Mouse (Mus musculus): ENCODE results near the gene Per3.

The Per3 gene

DNA sequence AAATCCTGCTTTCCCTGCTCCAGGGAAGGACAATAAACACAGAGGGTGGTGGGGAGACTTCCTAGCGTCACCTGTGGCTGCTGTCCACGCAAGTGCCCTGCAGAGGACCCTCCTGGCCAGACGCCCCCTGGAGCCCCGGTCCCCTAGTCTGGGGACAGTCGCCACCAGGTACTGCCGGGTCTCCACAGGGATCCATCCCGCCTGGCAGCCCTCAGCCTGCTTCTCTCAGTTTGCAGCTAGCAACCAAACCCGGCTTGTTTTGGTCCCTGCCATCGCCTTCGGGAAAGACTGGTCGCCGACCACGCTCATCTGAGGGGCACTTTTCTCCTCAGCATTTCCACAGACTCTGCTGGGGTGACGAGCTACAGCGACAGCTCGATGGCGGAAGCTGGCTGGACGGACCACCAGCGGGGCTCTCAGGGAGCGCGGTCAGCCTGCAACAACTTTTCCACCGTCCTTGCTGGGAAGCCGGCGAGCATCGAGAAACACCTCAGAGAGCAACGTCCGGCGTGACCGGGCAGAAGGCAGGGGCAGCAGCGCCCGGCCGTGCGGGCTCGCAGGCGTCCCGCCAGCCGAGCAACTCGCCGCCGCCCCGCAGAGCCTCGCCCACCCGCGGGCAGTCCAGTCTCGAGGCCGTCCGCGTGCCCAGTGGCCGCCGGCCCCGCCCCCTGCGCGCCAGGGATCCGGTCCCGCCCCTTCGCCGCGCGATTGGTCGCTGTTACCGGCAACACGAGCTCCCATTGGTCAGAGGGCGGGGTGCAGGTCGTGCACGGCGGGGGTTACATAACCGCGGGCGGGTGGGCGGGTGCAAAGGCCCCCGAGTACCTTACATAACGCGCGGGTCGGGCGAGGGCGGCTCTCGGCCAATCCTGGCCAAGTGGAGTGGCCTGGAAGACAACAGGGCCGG is at the start of gene Per3:
TSS of gene Per3 (minus strand) at position 629 of the 907 bp plus-strand sequence.
- in situ Hi-C loops (cut with MseI, MboI) = no loop called here

DNA sequence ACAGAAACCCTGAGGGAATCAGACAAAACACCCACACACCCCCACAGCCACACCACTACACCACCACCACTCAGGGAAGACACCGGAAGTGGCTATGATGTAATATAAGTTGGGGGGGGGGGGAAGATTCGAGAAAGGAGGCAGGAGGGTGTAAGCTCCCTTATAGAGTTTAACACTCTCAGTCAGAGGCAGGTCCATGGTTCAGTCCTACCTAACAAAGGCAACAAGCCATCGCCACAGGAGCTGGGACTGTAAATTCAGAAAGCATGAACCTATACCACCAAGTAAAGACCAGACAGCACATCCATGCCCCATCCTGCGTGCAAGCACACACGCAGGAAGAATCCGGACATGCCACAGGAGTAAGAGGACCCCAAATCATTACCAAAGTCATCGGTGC is 44.8 kb upstream of the Per3 start, which contains the start of gene Gm13090:
TSS of gene Gm13090 (plus strand) at position 301 of the 400 bp plus-strand sequence.
- in situ Hi-C loops (cut with MseI, MboI) = no loop called here

DNA sequence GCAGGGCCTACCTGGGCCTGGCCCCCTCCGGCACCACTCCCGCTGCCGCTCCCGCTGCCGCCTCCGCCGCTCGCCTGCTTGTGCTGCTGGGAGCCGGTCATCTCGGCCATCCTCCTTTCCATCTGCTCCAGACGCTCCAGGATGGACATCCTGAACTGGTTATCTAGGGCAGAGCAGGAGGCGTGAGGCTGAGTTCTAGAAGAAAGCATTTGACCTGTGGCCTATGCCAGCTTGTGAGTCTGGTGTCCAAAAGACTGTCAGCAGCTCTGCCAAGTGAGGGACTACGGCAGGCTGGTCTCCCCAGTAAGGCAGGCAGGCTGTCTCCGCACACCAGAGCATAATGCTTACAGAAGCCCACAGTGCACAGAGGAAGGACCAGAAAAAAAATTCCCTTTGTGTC is 44.4 kb upstream of the Per3 start:
- in situ Hi-C loops (cut with MseI, MboI) = no loop called here

DNA sequence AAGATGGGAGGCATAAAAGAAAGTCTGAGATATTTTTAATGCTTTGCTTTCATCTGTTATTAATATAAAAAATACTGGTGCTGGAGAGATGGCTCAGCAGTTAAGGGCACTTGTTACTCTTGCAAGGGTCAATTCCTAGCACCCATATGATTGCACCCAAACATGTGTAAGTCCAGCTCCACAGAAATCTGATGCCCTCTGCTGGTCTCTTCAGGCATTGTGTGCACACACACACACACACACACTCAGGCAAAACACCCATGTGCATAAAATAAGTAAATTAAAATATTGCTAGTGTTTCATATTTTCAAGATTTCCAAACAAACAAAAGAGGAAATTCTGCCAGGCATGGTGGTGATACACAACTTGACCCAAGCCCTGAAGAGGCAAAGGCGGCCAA is 42.9 kb upstream of the Per3 start:
- in situ Hi-C loops (cut with MseI, MboI) = no loop called here

DNA sequence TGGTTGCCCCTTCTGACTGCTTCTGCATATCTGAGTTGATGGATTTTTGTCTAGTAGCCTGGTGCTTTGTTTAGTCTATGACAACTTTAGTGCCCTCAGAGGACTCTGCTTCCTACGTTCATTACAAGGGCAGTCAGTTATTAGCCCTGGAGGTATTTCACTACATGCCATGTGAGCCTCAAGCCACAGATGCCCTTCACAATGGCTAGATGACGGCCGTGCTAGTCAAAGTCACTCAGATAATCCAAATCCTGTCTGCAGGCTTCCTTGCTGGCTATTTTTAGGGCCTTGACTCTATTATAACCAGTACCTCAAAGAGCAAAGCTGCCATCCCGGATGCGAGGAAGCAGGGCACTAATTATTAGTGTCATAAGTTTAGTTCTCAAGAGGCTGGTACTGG is 38.6 kb upstream of the Per3 start:
- in situ Hi-C loops (cut with MseI, MboI) = no loop called here

DNA sequence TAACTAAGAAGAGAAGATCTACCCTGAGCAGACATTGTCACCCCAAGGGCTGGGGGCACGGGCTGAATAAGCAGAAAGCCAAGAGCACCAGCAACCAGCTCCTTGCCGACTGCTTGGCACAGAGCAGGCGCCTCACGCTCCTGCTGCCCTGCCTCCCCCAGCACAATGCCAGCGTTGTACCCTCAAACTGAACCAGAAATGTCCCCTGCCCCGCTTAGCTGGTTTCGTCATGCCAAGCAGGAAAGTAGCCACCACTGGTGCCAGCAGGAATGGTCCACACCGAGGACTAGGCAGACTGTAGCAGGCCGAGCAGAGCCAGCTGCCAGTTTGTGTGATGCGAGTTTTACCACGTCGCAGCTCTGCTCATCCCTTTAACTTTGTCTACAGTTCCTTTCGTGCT is 37.5 kb upstream of the Per3 start:
- in situ Hi-C loops (cut with MseI, MboI) = no loop called here

DNA sequence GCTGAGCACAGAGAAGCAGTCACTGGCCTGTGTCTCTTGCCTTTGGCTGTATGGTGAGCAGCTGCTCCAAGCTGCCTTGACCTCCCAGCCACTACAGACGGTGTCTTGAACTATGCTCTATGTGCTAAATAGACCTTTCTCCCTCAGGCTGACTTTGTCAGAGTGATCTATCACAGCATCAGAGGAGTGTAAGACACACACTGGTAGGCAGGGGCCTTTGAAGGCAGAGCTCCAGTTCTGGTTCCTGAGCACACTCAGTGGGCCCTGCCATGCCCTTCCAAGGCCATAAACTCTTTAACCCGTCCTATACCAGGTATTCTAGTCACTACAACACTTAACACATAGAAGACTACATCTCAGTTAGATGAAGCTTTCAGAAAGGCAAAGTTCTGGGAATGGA is 36.9 kb upstream of the Per3 start:
- in situ Hi-C loops (cut with MseI, MboI) = no loop called here

DNA sequence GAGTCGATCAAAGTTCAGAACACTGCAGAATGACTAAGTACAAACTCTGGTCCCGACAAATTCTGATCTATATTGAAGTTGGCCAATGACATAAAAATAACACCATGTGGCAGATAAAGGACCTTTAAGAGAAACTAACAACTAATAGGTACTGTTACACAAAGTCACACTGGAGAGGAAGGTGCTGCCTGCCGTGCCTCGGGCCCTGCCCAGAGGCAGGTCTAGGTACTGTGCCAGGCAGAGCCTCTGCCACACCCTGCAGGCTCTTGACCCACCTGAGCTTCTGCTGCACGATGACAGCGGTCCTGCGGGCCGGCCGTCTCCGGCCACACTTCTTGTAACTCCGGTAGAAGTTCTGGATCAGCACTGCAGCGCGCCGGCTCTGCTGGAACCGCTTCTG is 30.4 kb upstream of the Per3 start:
- in situ Hi-C loops (cut with MseI, MboI) = loop anchor here (5.0 kb wide), 2 partner anchors 62 to 67 kb away; no protein-coding TSS in a partner anchor

DNA sequence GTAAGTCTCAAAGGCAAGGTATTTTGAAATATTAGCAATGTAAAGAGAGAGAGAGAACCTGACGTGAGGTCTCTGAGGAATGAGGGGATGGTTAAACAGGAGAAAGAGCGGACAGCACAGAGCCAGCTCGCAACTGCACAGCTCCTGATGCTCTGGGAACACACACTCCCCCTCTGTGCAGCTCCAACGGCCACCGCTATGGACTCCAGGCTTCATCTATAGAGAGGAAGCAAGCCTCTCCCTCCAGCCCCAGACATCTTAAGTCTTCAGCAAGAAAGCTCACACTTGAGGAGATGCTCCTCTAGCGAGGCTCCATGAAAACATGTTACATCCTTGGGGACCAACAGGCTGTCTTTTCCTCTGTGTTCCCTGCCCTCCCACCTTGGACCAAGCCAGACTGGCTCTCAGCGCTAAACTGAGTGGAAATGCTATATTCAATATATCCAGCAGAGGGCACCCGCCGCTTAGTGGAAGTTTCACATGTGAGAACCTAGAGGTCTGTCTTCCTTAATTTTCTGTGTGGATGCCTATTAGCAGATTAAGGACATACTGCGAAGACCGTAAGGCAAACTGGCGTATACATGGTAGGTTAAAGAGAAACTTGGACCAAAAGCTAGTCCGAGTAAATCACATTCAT is 28.8 kb upstream of the Per3 start:
- in situ Hi-C loops (cut with MseI, MboI) = loop anchor here in 1 of 2 experiments (5.0 kb wide), 1 partner anchor 64 kb away; no protein-coding TSS in a partner anchor

DNA sequence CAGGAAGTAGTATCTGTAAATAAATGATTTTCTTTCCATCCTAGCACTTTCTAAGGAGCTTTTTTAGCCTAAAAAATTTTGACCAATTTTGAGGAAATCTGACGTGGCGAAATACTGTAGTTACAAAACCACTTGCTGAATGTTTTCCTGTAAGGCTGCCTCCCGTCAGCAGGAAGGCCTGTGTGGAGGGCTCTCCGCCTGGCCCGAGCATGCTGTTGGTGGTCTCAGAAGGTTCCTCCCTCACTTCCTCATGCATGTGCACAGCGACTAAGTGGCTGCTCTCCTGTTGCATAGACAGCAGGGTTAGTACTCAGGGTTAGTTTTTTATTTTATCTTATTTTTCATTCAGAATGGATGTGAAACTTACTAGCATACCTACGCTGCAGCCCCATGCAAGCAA is 26.5 kb upstream of the Per3 start:
- in situ Hi-C loops (cut with MseI, MboI) = loop anchor here in 1 of 2 experiments (5.0 kb wide), 1 partner anchor 66 kb away; no protein-coding TSS in a partner anchor

DNA sequence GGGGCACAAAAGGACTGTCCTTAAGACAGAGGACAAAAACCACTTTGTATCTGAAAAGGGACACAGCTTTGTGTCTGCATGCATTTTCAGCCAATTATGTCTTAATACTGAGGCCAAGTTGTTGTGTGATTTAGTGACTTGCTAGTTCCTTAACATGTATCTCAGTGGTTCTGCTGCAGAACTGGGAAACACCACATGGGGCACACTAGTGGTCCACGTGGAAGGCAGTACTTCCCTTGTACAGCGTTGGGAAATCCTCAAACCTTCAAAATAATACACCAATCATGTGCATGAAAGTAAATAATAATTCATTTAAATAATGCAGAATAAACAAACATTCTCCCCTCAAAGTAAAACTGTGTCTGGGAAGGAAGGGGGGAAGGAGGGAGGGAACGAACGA is 24.3 kb upstream of the Per3 start:
- in situ Hi-C loops (cut with MseI, MboI) = no loop called here

DNA sequence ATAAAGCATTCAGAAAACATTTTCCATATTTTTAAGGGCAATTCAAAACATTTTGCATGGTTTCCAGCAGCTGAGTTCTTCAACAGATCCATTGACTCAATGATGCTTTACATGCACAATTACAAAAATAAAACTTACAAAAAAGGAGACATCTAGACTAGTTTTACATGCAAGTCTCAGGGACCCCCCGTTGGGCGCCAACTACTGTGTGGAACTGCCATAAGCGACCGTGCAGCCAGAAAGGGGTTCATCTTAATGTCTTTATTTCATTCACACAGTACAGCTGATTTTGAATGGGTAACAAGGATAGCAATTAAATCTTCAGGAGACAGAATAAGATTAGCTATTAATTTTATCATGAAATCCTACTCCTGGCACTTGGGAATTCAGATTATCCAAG is 15.1 kb upstream of the Per3 start:
- in situ Hi-C loops (cut with MseI, MboI) = no loop called here

DNA sequence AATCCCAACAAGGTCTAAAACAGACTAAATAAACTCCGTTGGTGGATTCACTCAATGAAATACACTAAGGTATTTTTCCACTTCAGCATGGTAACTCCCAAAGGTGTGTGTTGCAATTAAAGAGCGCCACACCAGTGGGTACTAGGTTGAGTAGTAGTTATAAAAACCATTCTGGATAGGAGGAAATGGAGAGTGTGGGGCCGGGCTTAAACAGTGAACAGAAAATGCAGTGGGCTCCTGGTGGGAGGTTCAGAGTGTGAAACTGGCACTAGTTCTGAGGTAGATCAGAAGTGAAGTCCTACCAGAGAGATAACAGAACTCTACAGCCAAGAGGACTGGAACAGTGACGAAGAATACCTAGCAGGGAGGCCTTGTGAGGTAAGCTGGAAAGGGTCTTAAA is 14.2 kb upstream of the Per3 start:
- in situ Hi-C loops (cut with MseI, MboI) = no loop called here

DNA sequence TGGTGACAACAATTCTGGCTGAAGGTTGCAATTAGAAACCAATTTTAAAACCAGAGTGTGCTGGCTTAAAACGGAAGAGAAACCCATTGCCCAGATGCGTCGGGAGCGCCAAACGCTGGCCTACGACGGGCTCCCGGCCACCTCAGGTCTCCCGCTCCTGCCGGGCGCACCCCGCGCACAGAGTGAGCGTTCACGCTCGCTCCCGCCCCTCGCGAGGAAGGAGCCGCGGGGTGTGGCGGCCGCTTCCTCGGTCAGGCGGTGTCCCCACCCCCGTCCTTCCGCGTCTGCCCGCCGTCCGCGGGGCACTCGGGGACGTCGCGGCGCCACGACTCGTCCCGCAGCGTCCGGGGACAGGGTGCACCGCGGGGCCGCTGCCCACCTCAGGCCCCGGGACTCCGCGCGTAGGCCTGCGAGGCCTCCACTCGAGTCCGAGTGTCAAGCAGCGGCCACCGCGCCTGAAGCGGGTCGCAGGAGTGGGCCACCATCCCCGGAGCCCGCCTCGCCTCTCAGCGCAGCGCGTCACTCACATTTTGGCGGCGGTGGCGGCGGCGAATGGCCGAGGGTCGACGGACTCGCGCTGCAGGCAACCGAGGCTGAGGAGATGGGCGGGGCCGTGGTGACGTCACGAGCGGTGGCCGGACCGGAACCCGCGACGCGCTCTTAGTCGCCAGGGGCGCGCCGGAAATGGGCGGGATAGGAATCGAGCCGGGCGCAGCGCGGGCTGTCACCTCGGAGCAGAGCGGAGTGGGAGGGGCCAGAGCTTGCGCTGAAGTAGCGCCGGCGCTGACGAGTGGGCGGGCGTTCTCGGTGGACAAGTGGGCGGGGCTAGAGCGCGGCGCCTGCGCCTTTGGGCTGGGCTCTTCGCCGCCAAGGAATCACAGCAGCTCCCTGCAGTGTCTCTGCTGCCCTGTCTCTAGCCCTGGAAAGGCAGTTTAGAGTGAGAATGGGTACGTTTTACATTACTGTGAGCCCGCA is 13.2 kb upstream of the Per3 start, which contains the start of gene Vamp3:
TSS of gene Vamp3 (minus strand) at position 617 of the 975 bp plus-strand sequence.
- in situ Hi-C loops (cut with MseI, MboI) = no loop called here

DNA sequence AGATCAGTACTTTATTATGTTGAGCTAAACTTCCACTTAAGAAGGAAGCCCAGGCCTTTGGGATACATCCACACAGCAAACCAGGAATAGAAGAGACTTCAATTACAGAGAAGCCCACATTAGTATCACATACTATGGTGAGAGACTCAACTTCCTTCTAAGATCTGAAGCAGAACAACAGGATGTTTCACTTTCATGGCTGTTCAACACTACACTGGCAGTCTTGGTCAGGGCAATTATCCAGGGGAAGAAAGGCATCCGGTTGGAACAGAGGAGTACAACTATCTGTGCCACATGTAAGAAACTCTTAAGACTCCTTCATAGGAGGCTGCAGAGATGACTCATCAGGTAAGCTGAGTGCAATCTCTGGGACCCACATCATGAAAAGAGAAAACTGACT is 6.7 kb upstream of the Per3 start:
- in situ Hi-C loops (cut with MseI, MboI) = no loop called here

DNA sequence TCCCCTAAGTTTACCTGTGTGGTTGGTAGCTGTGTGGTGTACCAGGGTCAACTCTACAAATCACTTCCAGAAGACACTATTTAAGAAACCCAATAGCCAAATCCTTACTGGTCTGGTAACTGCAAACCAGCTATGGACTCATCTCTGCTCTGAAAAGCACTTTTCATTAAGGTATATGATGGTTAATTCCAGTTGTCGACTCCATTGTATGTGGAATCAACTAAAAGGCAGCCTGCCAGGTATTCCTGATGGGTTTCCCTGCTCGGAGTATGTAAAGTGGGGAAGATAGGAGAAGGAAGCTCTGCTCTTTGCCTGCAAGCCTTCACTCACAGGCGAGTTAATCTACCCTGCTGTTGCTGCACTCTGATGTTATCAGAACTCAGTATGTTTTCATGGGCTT is 2.1 kb upstream of the Per3 start:
- in situ Hi-C loops (cut with MseI, MboI) = no loop called here

DNA sequence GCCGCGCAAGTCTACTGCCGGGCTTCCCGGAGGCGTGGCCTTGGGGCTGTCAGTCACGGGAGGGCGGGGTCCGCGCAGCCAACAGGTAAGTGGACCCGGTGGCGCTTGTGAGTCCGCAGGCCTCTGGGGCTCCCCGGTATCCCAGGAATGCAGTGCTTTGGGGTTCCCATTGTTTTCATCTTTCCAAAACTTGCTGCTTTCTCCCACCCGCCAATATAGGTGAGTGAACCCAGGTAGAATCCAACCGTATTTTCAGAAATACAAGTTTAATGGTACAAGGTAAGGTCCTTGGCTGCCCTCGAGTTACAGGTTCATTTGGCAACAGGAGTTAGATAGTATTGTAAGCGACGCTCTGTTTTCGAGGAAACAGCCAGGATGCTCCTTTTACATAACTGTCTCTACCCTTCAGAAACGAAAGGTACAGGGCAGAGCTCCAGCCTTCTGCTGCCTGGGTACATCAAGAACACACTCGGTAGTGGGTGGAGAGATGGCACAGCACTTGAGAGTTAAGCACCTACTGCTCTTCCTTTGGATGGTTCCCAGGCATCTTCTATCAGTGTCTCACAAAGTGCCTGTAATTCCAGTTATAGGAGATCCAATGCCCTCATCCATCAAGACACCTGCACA is 592 bp upstream of the Per3 start:
- in situ Hi-C loops (cut with MseI, MboI) = no loop called here

DNA sequence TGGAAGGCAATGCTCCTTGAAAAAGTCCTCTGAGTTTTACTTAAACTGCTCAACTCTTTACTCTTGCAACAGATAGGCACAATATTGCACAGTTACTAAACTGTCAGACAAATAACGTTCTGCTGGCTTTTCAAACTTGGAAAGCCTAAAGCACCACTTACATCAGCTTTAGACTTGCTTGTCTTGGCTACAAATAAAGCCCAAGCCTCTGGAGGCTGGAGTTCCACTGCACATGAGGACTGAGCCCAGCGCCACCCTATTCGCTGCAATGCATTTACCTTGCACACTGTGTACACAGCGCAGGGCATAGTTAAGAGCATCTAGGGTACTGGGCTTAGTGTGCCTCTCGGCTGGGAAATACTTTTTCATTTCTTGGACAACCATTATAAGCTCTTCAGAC is 1.2 kb downstream of the Per3 start:
- in situ Hi-C loops (cut with MseI, MboI) = no loop called here

DNA sequence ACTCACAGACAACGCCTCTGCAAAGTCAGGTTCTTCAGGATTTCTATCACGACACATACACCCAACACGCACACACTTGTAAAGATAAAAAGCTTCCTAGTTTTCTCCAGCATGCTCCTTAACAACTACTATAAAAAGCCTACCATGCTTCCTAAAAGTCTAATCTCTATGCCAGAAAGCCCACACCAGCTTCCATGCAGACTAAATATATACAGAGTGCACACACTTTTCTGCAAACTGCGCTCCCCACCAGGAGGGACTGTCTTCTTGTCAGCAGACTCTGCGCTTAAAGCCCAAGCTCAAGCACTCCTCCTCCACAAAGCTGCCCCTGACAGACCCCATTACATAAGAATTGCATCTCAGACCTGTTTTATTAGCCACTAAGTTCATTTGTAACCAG is 3.0 kb downstream of the Per3 start:
- in situ Hi-C loops (cut with MseI, MboI) = no loop called here

DNA sequence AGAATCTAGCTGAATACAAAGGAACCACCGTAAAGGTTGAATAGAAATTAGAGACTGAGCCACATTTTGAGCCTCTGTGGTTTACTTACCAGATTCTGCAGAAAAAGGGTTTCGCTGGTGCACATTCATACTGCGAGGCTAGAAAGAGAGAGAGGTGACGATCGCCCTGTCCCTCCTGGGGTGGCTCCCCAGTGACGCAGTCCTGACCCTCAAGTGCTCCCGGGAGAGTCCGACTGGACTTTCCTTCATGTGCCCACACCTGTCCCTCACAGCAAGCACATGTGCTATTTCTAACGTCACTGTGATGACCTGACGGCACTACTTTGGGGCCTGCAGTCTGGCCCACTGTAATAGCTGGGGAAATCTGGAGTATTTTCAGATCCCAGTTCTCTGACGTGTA is 6.7 kb downstream of the Per3 start:
- in situ Hi-C loops (cut with MseI, MboI) = no loop called here

DNA sequence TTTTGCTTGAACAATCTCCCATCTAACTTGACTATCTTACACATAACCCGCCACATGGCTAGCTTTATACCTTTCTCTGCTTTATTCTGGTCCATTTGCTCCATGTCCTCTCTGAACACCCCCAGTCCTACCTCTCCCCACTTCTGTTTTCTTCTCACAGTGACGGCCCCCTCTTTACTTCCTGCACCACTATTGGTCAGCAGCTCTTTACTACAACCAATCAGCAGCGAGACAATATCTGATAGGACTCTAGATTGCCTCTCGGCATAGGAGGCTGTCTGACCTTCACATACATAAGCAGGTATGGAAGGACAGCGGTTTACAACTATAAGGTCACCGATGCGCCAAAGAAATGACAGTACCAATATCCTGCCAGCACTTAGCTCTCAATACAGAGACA is 7.9 kb downstream of the Per3 start:
- in situ Hi-C loops (cut with MseI, MboI) = no loop called here
